8 mouse cellular contexts compared by ENCODE assay signal in genomic region chr11:101617849-101618248, GRCm38 (mm10). TPM values are rescaled to one million over a fixed set of nuclear protein-coding genes. Genes with fewer than 3 reads are reported as not detected.
A peak's percentile ranks its signal among the peaks of the same experiment; 100 is the strongest.
DNase-seq lines count a peak whose midpoint lies in the region; ATAC-seq and TF ChIP-seq lines count a peak whose summit lies in the region.

No protein-coding gene starts in this region.

- peak overlapping the region; percentile 33 for H3K4me2 ChIP-seq in forebrain, postnatal 0 days (ENCODE audit: low read depth)
- H3K4me2 ChIP-seq in liver, embryonic 11.5 days, result 0 out of 2 replicates have a peak overlapping the region, but pooled peaks have one; percentile 28
- peak overlapping the region; percentile 32 for H3K4me2 ChIP-seq in neural tube, embryonic 11.5 days (ENCODE audit: low read depth)

- no peaks in the 10 kb centered on the region for H3K27me3 ChIP-seq in forebrain, postnatal 0 days (ENCODE audit: insufficient read depth, low read length)
- peaks cover 3% of the 10 kb centered on the region; the same call in 1 of the 2 replicates for H3K27me3 ChIP-seq in liver, embryonic 11.5 days (replicated peaks; ENCODE audit: control insufficient read depth, insufficient read depth, low read length)
- H3K27me3 ChIP-seq in neural tube, embryonic 11.5 days (ENCODE audit: control insufficient read depth, insufficient read depth, low read length), result no peaks in the 10 kb centered on the region

- ATAC-seq in forebrain, postnatal 0 days, result peak; percentile 88
- no peak for ATAC-seq in liver, embryonic 11.5 days (replicated peaks; ENCODE audit: low FRiP score)
- no peak; the same call in 1 of the 2 replicates for ATAC-seq in neural tube, embryonic 11.5 days (ENCODE audit: insufficient read depth, low FRiP score, low TSS enrichment)

- 3% methylated on average over 7 of the region's 8 CpGs for WGBS in forebrain, postnatal 0 days
- WGBS in liver, embryonic 11.5 days, result 16% methylated on average over 8 of the region's 8 CpGs
- WGBS in neural tube, embryonic 11.5 days, result 6% methylated on average over 8 of the region's 8 CpGs

- H3K27ac ChIP-seq in left cerebral cortex, adult 2 months, result no peak overlapping the region
- H3K27ac ChIP-seq in forebrain, postnatal 0 days (ENCODE audit: low read depth, low read length), result peak overlapping the region; percentile 79
- no peak overlapping the region for H3K27ac ChIP-seq in liver, embryonic 11.5 days (ENCODE audit: low read depth, low read length)
- H3K27ac ChIP-seq in neural tube, embryonic 11.5 days (ENCODE audit: low read depth, low read length), result peak overlapping the region; percentile 27; the same call in 1 of the 2 replicates

- no peaks in the 10 kb centered on the region for H3K36me3 ChIP-seq in forebrain, postnatal 0 days (ENCODE audit: insufficient read depth)
- H3K36me3 ChIP-seq in liver, embryonic 11.5 days (ENCODE audit: control insufficient read depth, insufficient read depth, low read length), result no peaks in the 10 kb centered on the region
- H3K36me3 ChIP-seq in neural tube, embryonic 11.5 days (ENCODE audit: control insufficient read depth, insufficient read depth, low read length), result no peaks in the 10 kb centered on the region

- intact Hi-C loops in left cerebral cortex, postnatal 14 days (cut with DNase I), result no loop called here
- intact Hi-C loops in left cerebral cortex, adult 2 months (cut with DNase I), result no loop called here

- no peak for TF ChIP-seq CTCF in left cerebral cortex, adult 2 months (IDR thresholded peaks at IDR 0.05)
- TF ChIP-seq CTCF in forebrain, postnatal 0 days (IDR thresholded peaks at IDR 0.05; ENCODE audit: low read depth), result no peak

- peaks cover 18% of the 10 kb centered on the region for H3K4me1 ChIP-seq in forebrain, postnatal 0 days (ENCODE audit: insufficient read depth)
- H3K4me1 ChIP-seq in liver, embryonic 11.5 days (replicated peaks; ENCODE audit: control insufficient read depth, insufficient read depth, low read length), result peaks cover 24% of the 10 kb centered on the region
- H3K4me1 ChIP-seq in neural tube, embryonic 11.5 days (ENCODE audit: control insufficient read depth, insufficient read depth, low read length), result peaks cover 13% of the 10 kb centered on the region

- no peak overlapping the region for H3K4me3 ChIP-seq in left cerebral cortex, adult 2 months
- H3K4me3 ChIP-seq in forebrain, postnatal 0 days (ENCODE audit: low read depth, low read length), result peak overlapping the region; percentile 5; the same call in 1 of the 2 replicates
- no peak overlapping the region for H3K4me3 ChIP-seq in liver, embryonic 11.5 days (ENCODE audit: low read depth, low read length)
- H3K4me3 ChIP-seq in neural tube, embryonic 11.5 days (ENCODE audit: low read depth, low read length), result no peak overlapping the region

- DNase-seq in left cerebral cortex, postnatal 14 days (ENCODE audit: low spot score in 2 of 2), result peak; percentile 18 to 44
- no peak for DNase-seq in left cerebral cortex, adult 2 months (ENCODE audit: extremely low spot score in 1 of 2, low spot score in 2 of 2)
- peak; percentile 35 for DNase-seq in adrenal gland, postnatal 25 days
- peak; percentile 80 for DNase-seq in forebrain, postnatal 0 days
- peak; percentile 53 for DNase-seq in liver, embryonic 11.5 days (ENCODE audit: low spot score)
- peak; percentile 85 for DNase-seq in neural tube, embryonic 11.5 days (ENCODE audit: low spot score)
- DNase-seq in urinary bladder, postnatal 36 days (ENCODE audit: low spot score in 2 of 2), result no peak
- DNase-seq in cerebellum, adult 9-10 months, result no peak

- H3K9ac ChIP-seq in forebrain, postnatal 0 days, result peak overlapping the region; percentile 31; the same call in 1 of the 2 replicates
- H3K9ac ChIP-seq in liver, embryonic 11.5 days (ENCODE audit: low read depth, low read length), result no peak overlapping the region
- H3K9ac ChIP-seq in neural tube, embryonic 11.5 days (ENCODE audit: low read length), result peak overlapping the region; percentile 26; the same call in 1 of the 2 replicates

- no peaks in the 10 kb centered on the region for H3K9me3 ChIP-seq in forebrain, postnatal 0 days (ENCODE audit: low read length)
- H3K9me3 ChIP-seq in liver, embryonic 11.5 days (ENCODE audit: control insufficient read depth, low read length), result no peaks in the 10 kb centered on the region
- H3K9me3 ChIP-seq in neural tube, embryonic 11.5 days (ENCODE audit: control insufficient read depth, low read length), result no peaks in the 10 kb centered on the region

RNA-seq across cellular contexts. Expression of gene Rdm1, which starts 9.1 kb away (rescaled TPM):
- total RNA-seq in left cerebral cortex, postnatal 14 days (2021), result 1 to 10 TPM; 4.3 to 4.9 TPM
- total RNA-seq in left cerebral cortex, adult 2 months (2021), result 1 to 10 TPM; 7.8 to 9.5 TPM
- total RNA-seq in adrenal gland, postnatal 25 days (2021), result 29.9 and 37.3 TPM in 2 replicates
- 4.4 and 5.2 TPM in 2 replicates for total RNA-seq in forebrain, postnatal 0 days (2014; rRNA removed)
- 8.6 and 9.0 TPM in 2 replicates for polyA plus RNA-seq in forebrain, postnatal 0 days (2015; fragmentation: Nextera tagmentation; extraction: Ambion mirVana)
- polyA plus RNA-seq in liver, embryonic 11.5 days (2014; fragmentation: Nextera tagmentation; extraction: Ambion mirVana), result 13.8 and 15.3 TPM in 2 replicates
- polyA plus RNA-seq in neural tube, embryonic 11.5 days (2014; fragmentation: Nextera tagmentation; extraction: Ambion mirVana), result 24.1 and 30.7 TPM in 2 replicates

RNA-seq across cellular contexts. Expression of gene Gm11634, which starts 18.8 kb away (rescaled TPM):
- total RNA-seq in left cerebral cortex, postnatal 14 days (2021), result not detected
- total RNA-seq in left cerebral cortex, adult 2 months (2021), result not detected
- total RNA-seq in adrenal gland, postnatal 25 days (2021), result not detected in 2 replicates
- not detected in 2 replicates for total RNA-seq in forebrain, postnatal 0 days (2014; rRNA removed)
- not detected in 2 replicates for polyA plus RNA-seq in forebrain, postnatal 0 days (2015; fragmentation: Nextera tagmentation; extraction: Ambion mirVana)
- not detected in 2 replicates for polyA plus RNA-seq in liver, embryonic 11.5 days (2014; fragmentation: Nextera tagmentation; extraction: Ambion mirVana)
- not detected in 2 replicates for polyA plus RNA-seq in neural tube, embryonic 11.5 days (2014; fragmentation: Nextera tagmentation; extraction: Ambion mirVana)

RNA-seq across cellular contexts. Expression of gene Tmem106a, which starts 35.8 kb away (rescaled TPM):
- 1 to 10 TPM; 1.3 to 2.0 TPM for total RNA-seq in left cerebral cortex, postnatal 14 days (2021)
- total RNA-seq in left cerebral cortex, adult 2 months (2021), result 1 to 10 TPM; 1.3 to 1.9 TPM
- total RNA-seq in adrenal gland, postnatal 25 days (2021), result 11.4 and 14.1 TPM in 2 replicates
- 0.77 and 3.5 TPM in 2 replicates for total RNA-seq in forebrain, postnatal 0 days (2014; rRNA removed)
- 2.5 and 3.4 TPM in 2 replicates for polyA plus RNA-seq in forebrain, postnatal 0 days (2015; fragmentation: Nextera tagmentation; extraction: Ambion mirVana)
- 6.2 and 6.8 TPM in 2 replicates for polyA plus RNA-seq in liver, embryonic 11.5 days (2014; fragmentation: Nextera tagmentation; extraction: Ambion mirVana)
- polyA plus RNA-seq in neural tube, embryonic 11.5 days (2014; fragmentation: Nextera tagmentation; extraction: Ambion mirVana), result 1.6 and 2.5 TPM in 2 replicates

RNA-seq across cellular contexts. Expression of gene Arl4d, which starts 47.5 kb away (rescaled TPM):
- 10 to 100 TPM; 23.2 to 39.8 TPM for total RNA-seq in left cerebral cortex, postnatal 14 days (2021)
- 10 to 100 TPM; 33.5 to 50.4 TPM for total RNA-seq in left cerebral cortex, adult 2 months (2021)
- total RNA-seq in adrenal gland, postnatal 25 days (2021), result 5.9 and 8.9 TPM in 2 replicates
- 22.5 and 28.3 TPM in 2 replicates for total RNA-seq in forebrain, postnatal 0 days (2014; rRNA removed)
- polyA plus RNA-seq in forebrain, postnatal 0 days (2015; fragmentation: Nextera tagmentation; extraction: Ambion mirVana), result 13.4 and 15.7 TPM in 2 replicates
- 3.6 and 3.9 TPM in 2 replicates for polyA plus RNA-seq in liver, embryonic 11.5 days (2014; fragmentation: Nextera tagmentation; extraction: Ambion mirVana)
- 23.9 and 29.5 TPM in 2 replicates for polyA plus RNA-seq in neural tube, embryonic 11.5 days (2014; fragmentation: Nextera tagmentation; extraction: Ambion mirVana)

Comparison
In these comparisons a context has a peak if more than half of its experiments do, and no peak if none do; other contexts are left out.
1. DNase-seq: peak in left cerebral cortex, postnatal 14 days (2 of 2), adrenal gland, postnatal 25 days (single experiment), forebrain, postnatal 0 days (single experiment), liver, embryonic 11.5 days (single experiment) and neural tube, embryonic 11.5 days (single experiment); none in left cerebral cortex, adult 2 months (0 of 2), urinary bladder, postnatal 36 days (0 of 2) and cerebellum, adult 9-10 months (single experiment).
2. H3K27ac ChIP-seq: peak in forebrain, postnatal 0 days (single experiment) and neural tube, embryonic 11.5 days (single experiment); none in left cerebral cortex, adult 2 months (single experiment) and liver, embryonic 11.5 days (single experiment).
3. Peak in every context shown above with its lines, with median percentiles within 50 percentile points of each other: H3K4me2 ChIP-seq.